Mouse (Mus musculus) MEL (cell line): ENCODE results near the gene Recql5. TPM values are rescaled to one million over a fixed set of nuclear protein-coding genes. Genes with fewer than 3 reads are reported as not detected.

Experiments used
- DNase-seq: peaks from one replicate; pipeline ENCODE4 v3.0.0; 2011; ENCODE audit warnings: low read depth, low spot score
- H3K27ac ChIP-seq: 2 replicates; pipeline ENCODE4 v1.5.1; 2012; ENCODE audit warnings: low read depth, mild to moderate bottlenecking, control low read depth, low read length, moderate library complexity; ENCODE audit not compliant: control insufficient read depth
- H3K27me3 ChIP-seq, 2 experiments: fragments of 150-350 bp in 1 of 2; sonication (generic) in 1 of 2; 2 replicates each; pipeline ENCODE4 v1.6.1; 2012; ENCODE audit warnings: low read length in 2 of 2, mild to moderate bottlenecking in 2 of 2, improper control_type of control experiment in 1 of 2, moderate library complexity in 1 of 2; ENCODE audit not compliant: insufficient read depth in 2 of 2, control insufficient read depth in 1 of 2
- H3K36me3 ChIP-seq, 2 experiments: 2 replicates each; pipeline ENCODE4 v1.6.1; 2012 to 2014; ENCODE audit warnings: low read length in 2 of 2, improper control_type of control experiment in 1 of 2, inconsistent platforms in 1 of 2, mild to moderate bottlenecking in 1 of 2; ENCODE audit not compliant: insufficient read depth in 2 of 2, control insufficient read depth in 1 of 2
- H3K4me1 ChIP-seq, 2 experiments: fragments of 150-350 bp in 1 of 2; sonication (generic) in 1 of 2; 2 replicates each; pipeline ENCODE4 v1.6.1; 2012; ENCODE audit warnings: low read length in 2 of 2, improper control_type of control experiment in 1 of 2, mild to moderate bottlenecking in 1 of 2; ENCODE audit not compliant: insufficient read depth in 2 of 2, control insufficient read depth in 1 of 2
- H3K4me3 ChIP-seq, 2 experiments: fragments of 150-350 bp in 1 of 2; sonication (generic) in 1 of 2; 2 replicates each; pipeline ENCODE4 v1.5.1; 2012; ENCODE audit warnings: low read depth in 2 of 2, low read length in 2 of 2, mild to moderate bottlenecking in 2 of 2, moderate library complexity in 2 of 2, control low read depth in 1 of 2, improper control_type of control experiment in 1 of 2; ENCODE audit not compliant: control insufficient read depth in 1 of 2, insufficient read depth in 1 of 2
- H3K79me2 ChIP-seq: 2 replicates; pipeline ENCODE4 v1.6.1; 2012; ENCODE audit warnings: mild to moderate bottlenecking, low read length, moderate library complexity; ENCODE audit not compliant: control insufficient read depth, poor library complexity, insufficient read depth
- H3K9ac ChIP-seq: 2 replicates; pipeline ENCODE4 v1.6.1; 2012; ENCODE audit warnings: low read depth, mild to moderate bottlenecking, control low read depth, low read length, moderate library complexity; ENCODE audit not compliant: control insufficient read depth, poor library complexity, severe bottlenecking
- H3K9me3 ChIP-seq: fragments of 150-350 bp; sonication (generic); replicated peaks from 2 replicates; pipeline ENCODE4 v1.6.1; 2012; ENCODE audit warnings: mild to moderate bottlenecking, low read length, improper control_type of control experiment, moderate library complexity; ENCODE audit not compliant: insufficient read depth
- BHLHE40 ChIP-seq: IDR thresholded peaks from 2 replicates; pipeline ENCODE4 v1.6.1; 2012; ENCODE audit warnings: low read depth, mild to moderate bottlenecking, inconsistent platforms, low read length, improper control_type of control experiment, borderline replicate concordance
- CHD2 ChIP-seq: IDR thresholded peaks from 2 replicates; pipeline ENCODE4 v1.6.1; 2011; ENCODE audit warnings: low read length, improper control_type of control experiment
- CTCF ChIP-seq, 3 experiments: IDR thresholded peaks in 2 of 3; conservative IDR thresholded peaks in 1 of 3; 2 replicates each; pipeline ENCODE4 v1.5.1; 2011 to 2012; ENCODE audit warnings: low read length in 3 of 3, low read depth in 2 of 3, mild to moderate bottlenecking in 2 of 3, improper control_type of control experiment in 1 of 3, inconsistent platforms in 1 of 3, mixed read lengths in 1 of 3, moderate library complexity in 1 of 3; ENCODE audit not compliant: control insufficient read depth in 1 of 3, insufficient read depth in 1 of 3, poor library complexity in 1 of 3, severe bottlenecking in 1 of 3
- E2F4 ChIP-seq: IDR thresholded peaks from 2 replicates; pipeline ENCODE4 v1.6.1; 2011; ENCODE audit warnings: low read depth, low read length, improper control_type of control experiment, borderline replicate concordance
- EP300 ChIP-seq, 2 experiments: IDR thresholded peaks; 2 replicates each; pipeline ENCODE4 v1.6.1; 2011; ENCODE audit warnings: improper control_type of control experiment in 2 of 2, low read length in 2 of 2, low read depth in 1 of 2, mild to moderate bottlenecking in 1 of 2
- ETS1 ChIP-seq: IDR thresholded peaks from 2 replicates; pipeline ENCODE4 v1.6.1; 2012; ENCODE audit warnings: low read depth, mild to moderate bottlenecking, inconsistent platforms, low read length, improper control_type of control experiment, moderate library complexity
- GABPA ChIP-seq: IDR thresholded peaks from 2 replicates; pipeline ENCODE4 v1.6.1; 2012; ENCODE audit warnings: low read depth, mild to moderate bottlenecking, inconsistent platforms, low read length, improper control_type of control experiment, moderate library complexity
- GATA1 ChIP-seq: IDR thresholded peaks from 2 replicates; pipeline ENCODE4 v1.6.1; 2011; ENCODE audit warnings: low read depth, low read length, improper control_type of control experiment
- KAT2A ChIP-seq: conservative IDR thresholded peaks from 2 replicates; pipeline ENCODE4 v1.6.1; 2012; ENCODE audit warnings: low read depth, low read length, improper control_type of control experiment, inconsistent platforms
- MAX ChIP-seq: IDR thresholded peaks from 2 replicates; pipeline ENCODE4 v1.6.1; 2011; ENCODE audit warnings: low read length, improper control_type of control experiment
- MAZ ChIP-seq: IDR thresholded peaks from 2 replicates; pipeline ENCODE4 v1.6.1; 2012; ENCODE audit warnings: low read depth, mild to moderate bottlenecking, inconsistent platforms, low read length, improper control_type of control experiment
- MXI1 ChIP-seq: IDR thresholded peaks from 2 replicates; pipeline ENCODE4 v1.6.1; 2011; ENCODE audit warnings: mild to moderate bottlenecking, low read depth, low read length, improper control_type of control experiment
- MYB ChIP-seq: IDR thresholded peaks from 2 replicates; pipeline ENCODE4 v1.6.1; 2011; ENCODE audit warnings: mild to moderate bottlenecking, low read depth, low read length, improper control_type of control experiment
- NRF1 ChIP-seq: IDR thresholded peaks from 2 replicates; pipeline ENCODE4 v1.6.1; 2014; ENCODE audit warnings: low read depth, mild to moderate bottlenecking, inconsistent platforms, low read length, improper control_type of control experiment, moderate library complexity; ENCODE audit not compliant: poor library complexity, insufficient read depth, severe bottlenecking
- POLR2AphosphoS2 ChIP-seq: IDR thresholded peaks from 2 replicates; pipeline ENCODE4 v1.6.1; 2011; ENCODE audit warnings: low read length, improper control_type of control experiment
- RCOR1 ChIP-seq: IDR thresholded peaks from 2 replicates; pipeline ENCODE4 v1.6.1; 2012; ENCODE audit warnings: low read depth, mild to moderate bottlenecking, inconsistent platforms, low read length, improper control_type of control experiment
- SIN3A ChIP-seq: IDR thresholded peaks from 2 replicates; pipeline ENCODE4 v1.6.1; 2012; ENCODE audit warnings: low read length, improper control_type of control experiment, inconsistent platforms
- SMC3 ChIP-seq: IDR thresholded peaks from 2 replicates; pipeline ENCODE4 v1.6.1; 2011; ENCODE audit warnings: low read depth, low read length, improper control_type of control experiment
- TAL1 ChIP-seq: IDR thresholded peaks from 2 replicates; pipeline ENCODE4 v1.6.1; 2012; ENCODE audit warnings: mild to moderate bottlenecking, inconsistent platforms, low read length, moderate library complexity, mixed read lengths
- TBP ChIP-seq: IDR thresholded peaks from 2 replicates; pipeline ENCODE4 v1.8.0; 2011; ENCODE audit warnings: low read depth, low read length, improper control_type of control experiment
- TCF12 ChIP-seq: IDR thresholded peaks from 2 replicates; pipeline ENCODE4 v1.6.1; 2014; ENCODE audit warnings: low read depth, mild to moderate bottlenecking, inconsistent platforms, low read length, improper control_type of control experiment, moderate library complexity
- UBTF ChIP-seq: IDR thresholded peaks from 2 replicates; pipeline ENCODE4 v1.6.1; 2012; ENCODE audit warnings: low read depth, mild to moderate bottlenecking, inconsistent platforms, low read length, improper control_type of control experiment, moderate library complexity, borderline replicate concordance; ENCODE audit not compliant: insufficient read depth
- USF1 ChIP-seq: IDR thresholded peaks from 2 replicates; pipeline ENCODE4 v1.6.1; 2014; ENCODE audit warnings: low read depth, mild to moderate bottlenecking, inconsistent platforms, low read length, improper control_type of control experiment, moderate library complexity
- ZC3H11A ChIP-seq: IDR thresholded peaks from 2 replicates; pipeline ENCODE4 v1.6.1; 2012; ENCODE audit warnings: low read depth, mild to moderate bottlenecking, inconsistent platforms, low read length, improper control_type of control experiment
- ZKSCAN1 ChIP-seq: IDR thresholded peaks from 2 replicates; pipeline ENCODE4 v1.6.1; 2012; ENCODE audit warnings: low read depth, mild to moderate bottlenecking, inconsistent platforms, low read length, improper control_type of control experiment, moderate library complexity
- ZMIZ1 ChIP-seq: IDR thresholded peaks from 2 replicates; pipeline ENCODE4 v1.6.1; 2012; ENCODE audit warnings: low read depth, mild to moderate bottlenecking, inconsistent platforms, low read length, improper control_type of control experiment, moderate library complexity
- ZNF384 ChIP-seq: IDR thresholded peaks from 2 replicates; pipeline ENCODE4 v1.6.1; 2012; ENCODE audit warnings: low read depth, mild to moderate bottlenecking, inconsistent platforms, low read length, improper control_type of control experiment
- polyA plus RNA-seq, 2 experiments: library from polyadenylated mRNA; stranded (reverse) in 1 of 2; unstranded in 1 of 2; fragments of >175 nt in 1 of 2; fragments of >200 nt in 1 of 2; gene quantifications; 2 replicates each; pipeline versions ENCODE4 v1.2.1 to v1.2.4; 2012; ENCODE audit warnings: low replicate concordance in 2 of 2, low read depth in 1 of 2; ENCODE audit not compliant: insufficient read length in 2 of 2, insufficient read depth in 1 of 2, missing spikeins in 1 of 2
- total RNA-seq: library from RNA; depleted of rRNA; stranded (reverse); fragments of 300-350 nt; gene quantifications from 2 replicates; pipeline ENCODE4 v1.2.3, GENCODE M21; 2012

Recql5 gene
- total and polyA plus RNA-seq, 3 experiments, result 20.3 to 21.5 TPM; not detected in 1

DNA sequence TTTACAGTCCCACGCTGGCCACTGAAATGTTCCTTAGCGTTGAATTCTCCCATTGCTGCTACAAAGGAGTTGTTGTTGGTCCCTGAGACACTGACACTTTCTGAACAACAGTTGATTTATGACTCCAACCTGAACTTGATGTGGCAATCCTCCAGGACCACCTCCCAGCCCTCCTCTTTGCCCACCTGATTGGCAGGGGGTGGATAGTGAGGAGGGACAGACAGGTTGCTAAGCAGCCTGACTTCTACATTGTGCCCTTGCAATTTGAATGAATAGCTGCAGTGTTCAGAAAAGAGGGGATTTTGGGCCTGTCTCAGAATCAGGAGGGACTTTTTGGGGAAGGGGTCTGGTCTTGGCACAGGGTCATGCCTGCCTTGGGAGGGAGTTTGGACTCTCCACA is 17.4 kb upstream of the Recql5 start:
- Histone ChIP-seq H3K9ac (no peak overlapping the region), H3K27ac (no peak overlapping the region)
- no peak for DNase-seq
- TF ChIP-seq E2F4, result no peak
- TF ChIP-seq GABPA, result no peak
- no peak for TF ChIP-seq ETS1
- no peak for TF ChIP-seq EP300 (IDR thresholded peaks at IDR 0.05; ENCODE audit: low read depth in 1 of 2, low read length in 2 of 2)
- TF ChIP-seq RCOR1, result no peak
- no peak for TF ChIP-seq MAZ
- TF ChIP-seq KAT2A, result no peak
- no peak for TF ChIP-seq ZNF384
- TF ChIP-seq UBTF, result no peak
- TF ChIP-seq POLR2AphosphoS2, result no peak
- TF ChIP-seq SMC3, result no peak
- no peak for TF ChIP-seq GATA1
- no peak for TF ChIP-seq MAX
- TF ChIP-seq NRF1, result no peak
- TF ChIP-seq TBP, result no peak
- TF ChIP-seq ZKSCAN1, result no peak
- TF ChIP-seq CTCF (IDR thresholded peaks at IDR 0.05 in 2 of 3, conservative IDR thresholded peaks at IDR 0.05 in 1 of 3; ENCODE audit: control insufficient read depth in 1 of 3, insufficient read depth in 1 of 3, low read depth in 2 of 3, low read length in 3 of 3, poor library complexity in 1 of 3, severe bottlenecking in 1 of 3), result no peak
- TF ChIP-seq ZC3H11A, result no peak
- no peak for TF ChIP-seq TCF12
- TF ChIP-seq, all 39 proteins: peak for 0
- Histone ChIP-seq H3K4me3 (no peak overlapping the region), H3K4me1 (no peaks in the 10 kb centered on the region), H3K27me3 (no peaks in the 10 kb centered on the region), H3K9me3 (no peaks in the 10 kb centered on the region), H3K36me3 (peaks cover 0 to 7% of the 10 kb centered on the region in 2 experiments; a peak in 2 of 4 replicates), H3K79me2 (no peaks in the 10 kb centered on the region)

GRCm38 (mm10) chr11:115948316-115948715 is 15.0 kb upstream of the Recql5 start:
- TF ChIP-seq GATA1, result no peak
- TF ChIP-seq SMC3, result no peak
- TF ChIP-seq ZKSCAN1, result no peak
- TF ChIP-seq BHLHE40, result no peak
- no peak for TF ChIP-seq SIN3A
- TF ChIP-seq TAL1, result no peak
- no peak for TF ChIP-seq MXI1
- no peak for TF ChIP-seq CHD2
- no peak for TF ChIP-seq ZC3H11A
- TF ChIP-seq MAZ, result no peak
- no peak for TF ChIP-seq E2F4
- TF ChIP-seq ZMIZ1, result no peak
- TF ChIP-seq ETS1, result no peak
- TF ChIP-seq TCF12, result no peak
- no peak for TF ChIP-seq USF1
- TF ChIP-seq NRF1, result no peak
- TF ChIP-seq CTCF (IDR thresholded peaks at IDR 0.05 in 2 of 3, conservative IDR thresholded peaks at IDR 0.05 in 1 of 3; ENCODE audit: control insufficient read depth in 1 of 3, insufficient read depth in 1 of 3, low read depth in 2 of 3, low read length in 3 of 3, poor library complexity in 1 of 3, severe bottlenecking in 1 of 3), result no peak
- no peak for TF ChIP-seq POLR2AphosphoS2
- TF ChIP-seq MYB, result no peak
- no peak for TF ChIP-seq TBP
- Histone ChIP-seq H3K9me3 (no peaks in the 10 kb centered on the region), H3K4me3 (no peak overlapping the region), H3K9ac (no peak overlapping the region), H3K27ac (no peak overlapping the region), H3K27me3 (no peaks in the 10 kb centered on the region), H3K36me3 (peaks cover 0 to 4% of the 10 kb centered on the region in 2 experiments; a peak in 2 of 4 replicates), H3K4me1 (no peaks in the 10 kb centered on the region), H3K79me2 (no peaks in the 10 kb centered on the region)
- no peak for DNase-seq
